Mouse (Mus musculus) left cerebral cortex, adult 8-10 months (tissue): ENCODE data around the gene Pnrc2. TPM values are rescaled to one million over a fixed set of nuclear protein-coding genes. Genes with fewer than 3 reads are reported as not detected.

Source experiments
- DNase-seq, 2 experiments: peaks; one replicate each; pipeline ENCODE4 v3.0.0; 2022; ENCODE audit warnings: low spot score in 2 of 2
- total RNA-seq, 4 experiments: library from RNA; stranded (reverse); gene quantifications; 2 replicates each; pipeline ENCODE4 v1.2.4; 2022

Gene Pnrc2
- total RNA-seq, 4 experiments from 2014 or later = 39.6 to 49.8 (median 44.9) TPM

DNA sequence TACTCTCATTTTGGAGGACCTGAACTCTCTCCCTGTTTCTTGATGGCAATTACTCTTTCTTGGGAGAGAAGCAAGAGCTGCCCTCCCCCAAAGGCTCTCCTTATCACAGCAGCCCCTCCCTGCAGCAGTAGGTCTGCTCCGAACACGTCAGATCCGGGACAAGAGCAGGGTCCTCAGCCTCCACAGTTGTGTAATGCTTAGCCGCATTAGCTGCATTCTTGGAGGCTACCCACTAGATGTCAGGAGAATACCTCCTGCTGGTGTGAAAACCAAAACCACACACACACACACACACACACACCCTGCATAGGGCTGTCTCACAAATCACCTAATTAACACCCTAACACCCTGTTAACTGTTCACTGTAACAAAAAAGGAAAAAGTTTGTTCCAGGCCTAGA lies 19.2 kb upstream of the Pnrc2 start:
- no peak for DNase-seq

DNA sequence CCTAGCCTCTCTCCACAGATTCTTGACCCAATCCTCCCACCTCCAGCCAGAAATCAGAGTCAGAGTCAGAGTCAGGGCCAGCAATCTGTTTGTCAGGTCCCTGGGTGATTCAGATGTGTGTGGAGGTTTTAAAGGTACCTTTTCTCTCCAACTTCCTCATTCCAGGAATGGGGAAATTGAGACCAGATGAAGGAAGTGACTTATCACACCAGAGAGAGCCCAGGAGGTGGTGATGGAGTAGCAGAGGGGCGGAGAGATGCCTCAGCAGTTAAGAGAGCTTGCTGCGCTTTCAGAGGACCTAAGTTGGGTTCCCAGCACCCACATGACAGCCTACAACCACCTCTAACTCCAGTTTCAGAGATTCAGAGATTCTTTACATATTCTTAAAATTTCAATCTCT lies 17.9 kb upstream of the Pnrc2 start:
- DNase-seq = no peak

GRCm38 (mm10) chr4:135889884-135890283 lies 16.2 kb upstream of the Pnrc2 start:
- peak in 1 of 2 experiments; percentile 40 for DNase-seq

DNA sequence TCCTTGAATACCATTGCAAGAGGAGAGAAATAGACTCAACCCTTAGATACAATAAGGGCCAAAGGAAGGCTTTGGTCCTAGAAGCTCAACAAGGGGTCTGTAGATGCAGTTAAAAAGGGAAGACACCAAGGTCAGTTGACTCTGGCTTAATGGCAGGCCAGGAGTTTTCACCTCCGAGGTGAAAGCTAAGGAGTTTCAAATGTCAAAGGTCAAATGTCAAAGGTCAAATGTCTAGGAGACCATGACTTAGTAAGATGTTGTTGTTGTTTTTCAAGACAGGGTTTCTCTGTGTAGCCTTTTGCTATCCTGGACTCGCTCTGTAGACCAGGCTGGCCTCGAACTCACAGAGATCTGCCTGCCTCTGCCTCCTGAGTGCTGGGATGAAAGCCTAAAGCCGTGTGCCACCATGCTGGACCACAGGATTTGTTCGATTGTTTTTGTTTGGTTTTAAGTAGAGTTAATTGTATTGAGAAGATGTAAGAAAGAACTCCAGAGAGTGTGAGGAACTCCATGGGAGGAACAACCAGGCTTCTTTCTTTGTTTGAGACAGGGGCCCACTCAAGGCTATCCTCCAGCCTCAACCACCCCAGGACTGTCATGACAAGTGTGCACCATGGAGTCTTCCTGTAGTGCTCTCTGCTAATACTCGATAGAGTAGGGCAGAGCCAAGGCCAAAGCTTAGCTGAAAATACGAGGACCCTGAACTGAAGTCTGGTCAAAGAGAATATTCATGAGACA lies 15.7 kb upstream of the Pnrc2 start:
- DNase-seq = no peak

- DNase-seq = no peak
Measured at GRCm38 (mm10) chr4:135888448-135889057, 14.9 kb upstream of the Pnrc2 start.

DNA sequence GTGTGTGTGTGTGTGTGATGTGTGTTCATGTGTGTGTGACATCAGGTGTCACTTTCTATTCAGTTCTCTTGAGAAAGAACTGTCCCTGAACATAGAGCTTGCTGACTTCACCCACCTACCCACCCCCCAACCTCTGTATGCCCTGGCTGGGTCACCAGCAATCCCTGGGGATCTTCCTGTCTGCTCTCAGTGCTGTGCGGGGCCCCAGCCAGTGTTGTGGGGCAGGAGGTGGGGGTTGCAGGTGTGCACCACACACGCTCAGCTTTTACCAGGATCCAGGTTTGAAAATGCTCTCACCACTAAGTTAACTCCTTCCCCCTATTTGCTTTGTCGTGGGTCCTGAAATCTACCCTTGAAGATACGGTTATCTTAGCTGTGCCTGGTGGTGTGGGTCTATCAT lies 12.5 kb upstream of the Pnrc2 start:
- no peak for DNase-seq

DNA sequence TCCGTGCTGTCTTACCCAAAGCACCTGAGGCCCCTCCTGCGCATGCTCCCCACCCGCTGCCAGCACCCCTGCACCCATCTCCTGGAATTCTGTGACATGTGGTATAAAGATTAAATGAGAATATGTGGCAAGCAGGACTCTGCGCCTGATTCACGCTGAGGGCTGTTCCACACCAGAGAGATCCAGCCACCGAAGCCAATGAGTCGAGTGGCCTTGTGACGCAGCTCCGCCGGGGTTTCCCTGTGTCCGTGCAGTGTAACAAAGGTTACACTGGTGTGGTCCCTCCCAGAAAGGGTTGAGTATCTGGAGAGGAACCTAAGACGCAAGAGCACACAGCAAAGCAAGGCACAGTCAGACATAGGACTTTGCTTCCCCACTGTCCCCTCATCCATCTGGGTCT lies 12.0 kb upstream of the Pnrc2 start:
- DNase-seq = no peak

DNA sequence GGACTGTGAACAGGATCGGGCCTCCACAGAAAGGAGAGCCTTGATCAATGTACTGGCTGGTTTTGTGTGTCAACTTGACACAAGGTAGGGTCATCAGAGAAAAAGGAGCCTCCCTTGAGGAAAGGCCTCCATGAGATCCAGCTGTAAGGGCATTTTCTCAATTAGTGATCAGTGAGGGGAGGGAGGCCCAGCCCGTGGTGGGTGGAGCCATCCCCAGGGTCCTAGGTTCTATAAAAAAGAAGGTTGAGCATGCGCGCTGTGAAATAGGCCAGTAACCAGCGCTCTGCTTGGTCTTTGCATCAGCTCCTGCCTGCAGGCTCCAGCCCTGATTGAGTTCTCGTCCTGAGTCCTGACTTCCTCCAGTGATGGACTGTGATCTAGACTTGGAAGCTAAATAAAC lies 10.9 kb upstream of the Pnrc2 start:
- no peak for DNase-seq

DNA sequence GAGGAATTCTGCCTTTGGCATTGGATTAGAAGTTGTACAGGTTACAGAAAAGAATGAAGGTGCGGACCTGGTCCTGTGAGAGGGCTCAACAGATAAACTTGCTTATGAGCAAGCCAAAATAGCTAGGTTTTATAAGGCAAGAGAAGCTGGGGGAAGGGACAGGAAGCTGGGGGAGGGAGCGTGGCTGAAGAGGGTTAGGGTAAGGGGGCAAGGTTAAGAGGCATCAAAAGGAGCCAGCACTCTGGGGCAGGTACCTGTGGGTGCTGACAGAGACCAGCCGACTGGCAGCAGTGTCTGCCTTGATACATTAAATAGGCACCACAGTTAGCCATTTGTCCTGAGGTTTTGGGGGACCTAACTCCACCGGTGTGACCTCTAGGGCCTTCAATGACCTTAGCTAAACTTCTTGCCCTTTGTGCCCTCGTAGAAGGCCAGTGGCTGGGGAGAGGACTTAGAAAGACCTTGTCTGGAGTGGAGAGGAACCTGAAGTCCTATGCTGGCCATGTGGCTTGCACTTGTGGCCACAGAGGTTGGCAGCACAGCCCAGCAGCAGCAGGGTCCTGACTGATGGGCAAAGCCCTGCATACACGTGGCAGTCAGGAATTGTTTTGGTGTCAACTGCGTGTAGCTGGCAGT lies 10.3 kb upstream of the Pnrc2 start:
- DNase-seq = no peak

- no peak for DNase-seq
Measured at GRCm38 (mm10) chr4:135883401-135883851, 9.8 kb upstream of the Pnrc2 start.

- DNase-seq = no peak
Measured at GRCm38 (mm10) chr4:135882023-135882422, 8.4 kb upstream of the Pnrc2 start.

GRCm38 (mm10) chr4:135880576-135880975 lies 6.9 kb upstream of the Pnrc2 start:
- no peak for DNase-seq

- no peak for DNase-seq
Measured at GRCm38 (mm10) chr4:135880018-135880417, 6.4 kb upstream of the Pnrc2 start.

DNA sequence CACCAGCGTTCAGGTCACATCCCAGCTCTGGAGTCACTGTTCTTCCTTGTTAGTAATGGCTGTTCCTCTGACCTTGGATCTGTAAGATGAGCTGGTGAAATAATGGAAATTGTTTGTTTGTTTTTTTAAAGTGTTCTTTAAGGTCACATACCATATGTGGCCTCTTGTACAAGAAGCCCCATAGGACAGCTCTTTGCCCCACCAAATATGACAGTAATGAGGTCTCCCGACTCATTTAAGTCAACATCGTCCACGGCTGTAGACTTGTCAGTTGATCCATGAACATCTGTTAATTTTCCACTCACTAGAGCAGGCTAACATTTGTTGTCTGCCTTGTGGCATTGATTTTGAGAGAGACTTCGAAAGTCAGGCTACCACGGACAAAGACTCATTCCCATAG lies 5.4 kb upstream of the Pnrc2 start:
- no peak for DNase-seq

GRCm38 (mm10) chr4:135877742-135878141 lies 4.1 kb upstream of the Pnrc2 start:
- no peak for DNase-seq

- peak in 1 of 2 experiments; percentile 81 for DNase-seq
Measured at GRCm38 (mm10) chr4:135876583-135877020, 3.0 kb upstream of the Pnrc2 start.

- no peak for DNase-seq
Measured at GRCm38 (mm10) chr4:135875991-135876582, 2.4 kb upstream of the Pnrc2 start.

- DNase-seq = no peak
Measured at GRCm38 (mm10) chr4:135875546-135875945, 1.9 kb upstream of the Pnrc2 start.

- DNase-seq = no peak
Measured at GRCm38 (mm10) chr4:135874564-135875535, 1.2 kb upstream of the Pnrc2 start.

DNA sequence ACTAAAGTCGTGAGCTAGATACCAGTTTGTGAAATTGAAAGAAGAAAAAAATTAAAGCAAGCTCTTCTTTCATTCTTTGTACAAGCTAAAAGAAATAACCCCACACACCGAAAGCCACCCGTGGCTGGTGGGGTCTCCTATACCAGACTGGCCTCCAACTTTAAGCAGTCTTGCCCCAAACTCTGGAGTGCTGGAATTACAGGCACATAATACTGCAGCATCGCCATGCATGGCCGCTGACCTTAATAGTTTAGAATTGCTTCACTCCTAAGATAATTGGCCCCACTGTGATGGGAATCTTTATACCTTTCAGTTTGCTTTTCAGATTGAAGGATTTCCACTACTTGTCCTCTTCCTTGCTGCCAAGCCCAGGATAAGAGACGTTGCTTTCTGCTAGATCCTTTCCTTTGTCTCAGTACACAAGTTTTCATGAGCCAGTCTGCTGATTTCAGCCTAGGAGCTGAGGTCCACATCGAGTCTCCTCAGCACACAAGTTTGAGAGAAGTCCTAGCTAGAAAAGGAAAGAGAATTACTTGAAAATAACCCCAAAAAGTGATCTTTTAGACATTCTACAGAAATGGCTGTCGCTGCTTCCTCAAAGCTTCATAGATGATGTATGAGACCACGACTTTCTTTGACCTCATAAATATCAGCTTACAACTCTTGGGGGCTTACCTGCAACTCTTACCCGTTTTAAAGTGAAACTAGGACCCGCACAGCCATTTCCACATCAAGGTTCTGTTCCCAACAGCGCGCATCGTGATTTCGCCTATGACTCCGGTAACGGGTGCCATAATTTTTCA lies 860 bp downstream of the Pnrc2 start:
- DNase-seq = no peak
